Mouse (Mus musculus): ENCODE results near the gene Ttn. TPM values are rescaled to one million over a fixed set of nuclear protein-coding genes. Genes with fewer than 3 reads are reported as not detected.
A peak's percentile ranks its signal among the peaks of the same experiment; 100 is the strongest.

Gene Ttn
- total and polyA plus RNA-seq, 2 experiments from 2014 or later: 0.22 to 0.81 TPM

- Histone ChIP-seq H3K9ac (no peak overlapping the region), H3K4me2 (ENCODE audit: low read depth) (no peak overlapping the region), H3K9me3 (ENCODE audit: low read length) (no peaks in the 10 kb centered on the region), H3K4me1 (ENCODE audit: insufficient read depth) (no peaks in the 10 kb centered on the region), H3K4me3 (ENCODE audit: low read depth, low read length) (no peak overlapping the region), H3K27me3 (ENCODE audit: insufficient read depth, low read length) (no peaks in the 10 kb centered on the region), H3K36me3 (ENCODE audit: insufficient read depth) (no peaks in the 10 kb centered on the region), H3K27ac (ENCODE audit: low read depth, low read length) (no peak overlapping the region)
- TF ChIP-seq CTCF (IDR thresholded peaks at IDR 0.05; ENCODE audit: low read depth): peak; percentile 26; the same call in 1 of the 2 replicates
- DNase-seq (no peak), ATAC-seq (no peak)
- 20% methylated on average over 1 of the region's 1 CpGs for WGBS
These were observed 326.4 kb downstream of the Ttn start for GRCm38 (mm10) chr2:76655982-76656381.

- 79% methylated on average over 3 of the region's 3 CpGs for WGBS
- peak; percentile 53; the same call in 1 of the 2 replicates for ATAC-seq
- no peaks in the 10 kb centered on the region for H3K9me3 ChIP-seq (ENCODE audit: low read length)
- no peaks in the 10 kb centered on the region for H3K36me3 ChIP-seq (ENCODE audit: insufficient read depth)
- no peaks in the 10 kb centered on the region for H3K27me3 ChIP-seq (ENCODE audit: insufficient read depth, low read length)
- H3K4me3 ChIP-seq (ENCODE audit: low read depth, low read length): no peak overlapping the region
- H3K9ac ChIP-seq: no peak overlapping the region
- H3K4me2 ChIP-seq (ENCODE audit: low read depth): no peak overlapping the region
- no peak overlapping the region for H3K27ac ChIP-seq (ENCODE audit: low read depth, low read length)
- no peak for DNase-seq
- no peak for TF ChIP-seq CTCF (IDR thresholded peaks at IDR 0.05; ENCODE audit: low read depth)
- no peaks in the 10 kb centered on the region for H3K4me1 ChIP-seq (ENCODE audit: insufficient read depth)
These were observed 326.9 kb downstream of the Ttn start for GRCm38 (mm10) chr2:76655444-76655843.

- no peak overlapping the region for H3K4me2 ChIP-seq (ENCODE audit: low read depth)
- H3K4me1 ChIP-seq (ENCODE audit: insufficient read depth): no peaks in the 10 kb centered on the region
- no peak overlapping the region for H3K4me3 ChIP-seq (ENCODE audit: low read depth, low read length)
- ATAC-seq (peak; percentile 53; the same call in 1 of the 2 replicates), DNase-seq (no peak)
- TF ChIP-seq CTCF (IDR thresholded peaks at IDR 0.05; ENCODE audit: low read depth): no peak
- H3K27me3 ChIP-seq (ENCODE audit: insufficient read depth, low read length): no peaks in the 10 kb centered on the region
- WGBS: 73% methylated on average over 5 of the region's 5 CpGs
- H3K27ac ChIP-seq (ENCODE audit: low read depth, low read length): no peak overlapping the region
- no peaks in the 10 kb centered on the region for H3K9me3 ChIP-seq (ENCODE audit: low read length)
- no peaks in the 10 kb centered on the region for H3K36me3 ChIP-seq (ENCODE audit: insufficient read depth)
- H3K9ac ChIP-seq: no peak overlapping the region
These were observed 327.7 kb downstream of the Ttn start for GRCm38 (mm10) chr2:76654646-76655045.

Other genes starting within 250 kb of the Ttn start
- gene Ccdc141, start 188.1 kb upstream of the Ttn start, total RNA-seq (2014; rRNA removed): 11.3 and 18.6 TPM in 2 replicates
- 5.0 and 7.3 TPM in 2 replicates for gene Ccdc141, start 188.1 kb upstream of the Ttn start, polyA plus RNA-seq (2015; fragmentation: Nextera tagmentation; extraction: Ambion mirVana)